Mouse (Mus musculus) central nervous system, embryonic 18 days (tissue): ENCODE data around the gene 2310003L06Rik. TPM values are rescaled to one million over a fixed set of nuclear protein-coding genes. Genes with fewer than 3 reads are reported as not detected.

Source experiments
- polyA plus RNA-seq: library from polyadenylated mRNA; depleted of rRNA; stranded (reverse); fragments of >200 nt; gene quantifications from 2 replicates; pipeline ENCODE4 v1.2.3, GENCODE M21; 2012; rRNA removed

The 2310003L06Rik gene
- not detected in 2 replicates for polyA plus RNA-seq

DNA sequence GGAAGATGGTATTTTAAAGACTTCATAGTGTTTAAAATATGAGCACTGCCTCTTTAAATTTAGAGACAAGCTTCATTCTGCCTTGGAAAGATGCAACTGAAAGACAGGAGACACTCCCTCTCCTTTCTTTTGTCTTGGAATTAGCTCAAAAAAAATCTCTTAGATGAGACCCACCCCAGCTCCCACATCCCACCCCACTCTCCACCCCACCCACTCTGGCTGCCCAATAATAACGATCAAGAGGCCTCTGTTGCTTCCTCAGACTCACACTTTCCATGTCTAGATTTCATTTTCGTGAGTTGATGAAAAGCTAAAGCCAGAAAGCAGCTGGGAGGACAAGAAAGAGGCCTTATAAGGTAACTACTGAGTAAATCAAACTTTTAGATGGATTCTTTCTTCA lies at the start of gene 2310003L06Rik, which contains the start of gene Gm28434:
Gene 2310003L06Rik, plus strand, starts transcription at position 259 of the 400 bp plus-strand sequence.
Gene Gm28434, plus strand, starts transcription at position 317 of the 400 bp plus-strand sequence.

DNA sequence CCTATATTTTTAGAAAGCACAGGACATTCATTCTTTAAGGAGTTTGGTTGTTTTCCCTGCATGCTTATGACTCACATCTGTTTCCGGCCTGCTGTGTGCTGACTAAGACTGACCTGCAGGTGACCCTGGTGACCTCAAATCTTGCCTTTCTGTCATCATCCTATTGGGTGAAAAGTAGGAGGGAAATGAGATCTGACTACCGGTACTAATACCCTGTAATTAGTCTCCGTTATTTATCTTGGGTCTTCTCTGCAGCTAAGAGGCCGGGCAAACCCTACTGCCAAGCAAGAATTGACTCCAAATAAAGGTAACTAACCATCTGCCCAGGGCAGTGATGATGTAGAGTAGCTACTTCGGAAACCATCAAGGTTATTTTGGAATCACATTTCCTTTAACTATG lies 43.9 kb upstream of the 2310003L06Rik start, which contains the start of gene Csn3:
Gene Csn3, plus strand, starts transcription at position 208 of the 400 bp plus-strand sequence.

DNA sequence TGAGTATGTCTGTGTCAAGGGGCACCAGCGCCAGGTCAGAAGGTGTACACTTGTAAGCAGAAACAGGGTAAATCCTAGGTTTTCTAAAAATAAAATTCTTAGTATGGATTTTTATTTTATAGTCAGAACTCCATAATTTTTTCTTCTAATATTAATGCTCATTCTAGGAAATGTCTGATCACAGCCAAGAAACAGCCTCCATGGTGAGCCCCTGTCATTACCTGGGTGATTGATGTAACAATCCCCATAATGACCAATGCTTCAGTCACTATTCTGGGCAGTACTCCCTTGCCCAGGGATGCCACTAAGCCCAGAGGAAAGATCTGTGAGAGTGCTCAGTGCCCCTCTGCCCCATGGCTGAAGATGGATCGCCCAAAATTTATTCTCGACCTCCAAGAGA lies 9.9 kb downstream of the 2310003L06Rik start, which contains the start of gene Cabs1:
Gene Cabs1, plus strand, starts transcription at position 301 of the 400 bp plus-strand sequence.

DNA sequence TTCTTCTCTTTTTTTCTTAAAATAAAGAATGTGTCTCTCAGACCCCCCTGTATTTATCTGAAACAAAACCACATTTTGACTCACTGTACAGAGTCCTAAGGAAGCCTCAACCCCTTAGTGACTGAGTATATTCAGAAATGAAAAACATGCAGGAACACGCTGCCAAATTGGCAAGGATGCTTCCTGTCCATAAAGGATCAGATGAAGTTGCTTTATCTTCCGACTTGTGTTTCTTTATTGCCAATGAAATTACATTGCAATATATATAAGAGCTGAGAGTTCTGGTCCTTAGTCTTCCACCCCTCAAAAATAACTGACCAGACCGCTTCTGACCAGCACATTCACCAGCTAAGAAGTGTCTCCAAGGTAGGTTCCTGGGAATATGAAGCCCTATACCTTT lies 33.0 kb downstream of the 2310003L06Rik start, which contains the start of gene Smr3a:
Gene Smr3a, plus strand, starts transcription at position 301 of the 400 bp plus-strand sequence.

Other genes with a start within 250 kb of the 2310003L06Rik start
- not detected in 2 replicates for gene Csn1s2a, start 194.9 kb upstream of the 2310003L06Rik start, polyA plus RNA-seq
- not detected in 2 replicates for gene Csn1s2b, start 161.4 kb upstream of the 2310003L06Rik start, polyA plus RNA-seq
- gene Prr27, start 143.8 kb upstream of the 2310003L06Rik start, polyA plus RNA-seq: not detected in 2 replicates
- not detected in 2 replicates for gene Odam, start 84.4 kb upstream of the 2310003L06Rik start, polyA plus RNA-seq
- not detected in 2 replicates for gene Csn3, start 43.9 kb upstream of the 2310003L06Rik start, polyA plus RNA-seq
- 0.15 TPM in 1 of 2 replicates, not detected in the other for gene Gm28434, start 58 bp downstream of the 2310003L06Rik start, polyA plus RNA-seq
- gene Cabs1, start 10.0 kb downstream of the 2310003L06Rik start, polyA plus RNA-seq: 0.03 and 0.05 TPM in 2 replicates
- 0.16 and 0.19 TPM in 2 replicates for gene Smr3a, start 33.1 kb downstream of the 2310003L06Rik start, polyA plus RNA-seq
- not detected in 2 replicates for gene Smr2, start 117.1 kb downstream of the 2310003L06Rik start, polyA plus RNA-seq
- not detected in 2 replicates for gene Gm11116, start 142.1 kb downstream of the 2310003L06Rik start, polyA plus RNA-seq
- not detected in 2 replicates for gene Gm11115, start 184.6 kb downstream of the 2310003L06Rik start, polyA plus RNA-seq